Mouse (Mus musculus): ENCODE results near the gene Dgka.
"Not testable (repeated sequence)": the region's sequence is repeated elsewhere in the genome, so short reads cannot be mapped to it uniquely, and the experiment has no call there.

Dgka gene

GRCm38 (mm10) chr10:128731002-128731433 is 13.6 kb downstream of the Dgka start:
- peak; percentile 72 for DNase-seq

- DNase-seq, result no peak
Measured at GRCm38 (mm10) chr10:128728059-128728458, 16.6 kb downstream of the Dgka start.

GRCm38 (mm10) chr10:128725466-128725865 is 19.2 kb downstream of the Dgka start:
- DNase-seq, result not testable (repeated sequence)

- no peak for DNase-seq
Measured at GRCm38 (mm10) chr10:128715559-128716537, 28.8 kb downstream of the Dgka start.

GRCm38 (mm10) chr10:128711318-128711717 is 33.3 kb downstream of the Dgka start:
- DNase-seq, result not testable (repeated sequence)

GRCm38 (mm10) chr10:128705317-128705693 is 39.4 kb downstream of the Dgka start:
- peak; percentile 48 for DNase-seq

- peak; percentile 79 for DNase-seq
Measured at GRCm38 (mm10) chr10:128704491-128705316, 40.0 kb downstream of the Dgka start, which contains the start of gene Cdk2. Gene Cdk2, minus strand, starts transcription at chr10:128705031.

- no peak for DNase-seq
Measured at GRCm38 (mm10) chr10:128703895-128704294, 40.8 kb downstream of the Dgka start, which contains the start of gene Pmel. Gene Pmel, plus strand, starts transcription at chr10:128704195.

GRCm38 (mm10) chr10:128702328-128703007 is 42.2 kb downstream of the Dgka start:
- no peak for DNase-seq

GRCm38 (mm10) chr10:128700712-128701111 is 43.9 kb downstream of the Dgka start:
- DNase-seq, result no peak

- DNase-seq, result no peak
Measured at GRCm38 (mm10) chr10:128699611-128700010, 45.0 kb downstream of the Dgka start.

GRCm38 (mm10) chr10:128699006-128699405 is 45.6 kb downstream of the Dgka start:
- peak; percentile 24 for DNase-seq

- peak; percentile 42 for DNase-seq
Measured at GRCm38 (mm10) chr10:128697072-128697725, 47.5 kb downstream of the Dgka start.

GRCm38 (mm10) chr10:128695992-128696807 is 48.5 kb downstream of the Dgka start, which contains the start of gene Rab5b:
Gene Rab5b, minus strand, starts transcription at chr10:128696264.
- peak; percentile 100 for DNase-seq

GRCm38 (mm10) chr10:128695411-128695991 is 49.2 kb downstream of the Dgka start:
- DNase-seq, result no peak

- peak; percentile 63 for DNase-seq
Measured at GRCm38 (mm10) chr10:128674469-128675008, 70.1 kb downstream of the Dgka start.

GRCm38 (mm10) chr10:128673763-128674468 is 70.7 kb downstream of the Dgka start, which contains the start of gene Suox:
Gene Suox, minus strand, starts transcription at chr10:128674073.
- peak; percentile 83 for DNase-seq

- no peak for DNase-seq
Measured at GRCm38 (mm10) chr10:128671148-128671547, 73.5 kb downstream of the Dgka start.
